Mouse (Mus musculus) layer of hippocampus, postnatal 36 days (tissue): ENCODE data around the gene Babam2. TPM values are rescaled to one million over a fixed set of nuclear protein-coding genes. Genes with fewer than 3 reads are reported as not detected.

ENCODE experiments used
- DNase-seq, 2 experiments: peaks; one replicate each; pipeline ENCODE4 v3.0.0; 2022
- total RNA-seq, 2 experiments: library from RNA; stranded (reverse); gene quantifications; 2 replicates each; pipeline ENCODE4 v1.2.3; 2021

Gene Babam2
- 10 to 100 TPM; 38.2 to 50.1 TPM for total RNA-seq

GRCm38 (mm10) chr5:31697644-31698296 is at the start of gene Babam2:
TSS of gene Babam2 (plus strand) at chr5:31697684.
- DNase-seq, result peak; percentile 89 to 91

GRCm38 (mm10) chr5:31650518-31651288 is 46.8 kb upstream of the Babam2 start:
- no peak for DNase-seq

- no peak for DNase-seq
Observed at GRCm38 (mm10) chr5:31655688-31656190, 41.7 kb upstream of the Babam2 start.

GRCm38 (mm10) chr5:31666176-31666575 is 31.3 kb upstream of the Babam2 start:
- no peak for DNase-seq

GRCm38 (mm10) chr5:31668325-31668968 is 29.0 kb upstream of the Babam2 start:
- DNase-seq, result no peak

- DNase-seq, result no peak
Observed at GRCm38 (mm10) chr5:31669984-31670383, 27.5 kb upstream of the Babam2 start.

GRCm38 (mm10) chr5:31671137-31671536 is 26.3 kb upstream of the Babam2 start:
- no peak for DNase-seq

- DNase-seq, result no peak
Observed at GRCm38 (mm10) chr5:31673431-31673830, 24.1 kb upstream of the Babam2 start.

- no peak for DNase-seq
Observed at GRCm38 (mm10) chr5:31678000-31678399, 19.5 kb upstream of the Babam2 start.

- DNase-seq, result no peak
Observed at GRCm38 (mm10) chr5:31680183-31680582, 17.3 kb upstream of the Babam2 start.

GRCm38 (mm10) chr5:31682305-31682704 is 15.2 kb upstream of the Babam2 start:
- DNase-seq, result no peak

GRCm38 (mm10) chr5:31686040-31686439 is 11.4 kb upstream of the Babam2 start:
- DNase-seq, result no peak

GRCm38 (mm10) chr5:31687972-31688371 is 9.5 kb upstream of the Babam2 start:
- DNase-seq, result no peak

GRCm38 (mm10) chr5:31693191-31693590 is 4.3 kb upstream of the Babam2 start:
- DNase-seq, result no peak

- DNase-seq, result no peak
Observed at GRCm38 (mm10) chr5:31696971-31697643, 377 bp upstream of the Babam2 start, which contains the start of gene Rbks. TSS of gene Rbks (minus strand) at chr5:31697627.

GRCm38 (mm10) chr5:31698297-31698726 is 828 bp downstream of the Babam2 start:
- peak; percentile 83 to 84 for DNase-seq

- DNase-seq, result no peak
Observed at GRCm38 (mm10) chr5:31698931-31699330, 1.4 kb downstream of the Babam2 start.

GRCm38 (mm10) chr5:31699397-31699796 is 1.9 kb downstream of the Babam2 start:
- DNase-seq, result no peak

GRCm38 (mm10) chr5:31704971-31705370 is 7.5 kb downstream of the Babam2 start:
- peak; percentile 67 to 68 for DNase-seq

GRCm38 (mm10) chr5:31706826-31707225 is 9.3 kb downstream of the Babam2 start:
- DNase-seq, result no peak

- no peak for DNase-seq
Observed at GRCm38 (mm10) chr5:31709389-31709788, 11.9 kb downstream of the Babam2 start.

- DNase-seq, result no peak
Observed at GRCm38 (mm10) chr5:31713280-31713711, 15.8 kb downstream of the Babam2 start.
